Mouse (Mus musculus): ENCODE results near the gene Lrrc61. TPM values are rescaled to one million over a fixed set of nuclear protein-coding genes. Genes with fewer than 3 reads are reported as not detected.

Gene Lrrc61
- polyA plus RNA-seq (2012): not detected in 2 replicates

- TF ChIP-seq GATA1 (IDR thresholded peaks at IDR 0.05; ENCODE audit: low read length): no peak
Measured at GRCm38 (mm10) chr6:48554280-48555103, at the start of gene Lrrc61. TSS of gene Lrrc61 (plus strand) at chr6:48554796.

GRCm38 (mm10) chr6:48508087-48508486, 46.5 kb upstream of the Lrrc61 start:
- TF ChIP-seq GATA1 (IDR thresholded peaks at IDR 0.05; ENCODE audit: low read length): no peak

GRCm38 (mm10) chr6:48510426-48510825, 44.2 kb upstream of the Lrrc61 start:
- TF ChIP-seq GATA1 (IDR thresholded peaks at IDR 0.05; ENCODE audit: low read length): no peak

- TF ChIP-seq GATA1 (IDR thresholded peaks at IDR 0.05; ENCODE audit: low read length): no peak
Measured at GRCm38 (mm10) chr6:48511861-48512260, 42.7 kb upstream of the Lrrc61 start.

GRCm38 (mm10) chr6:48527901-48528300, 26.7 kb upstream of the Lrrc61 start:
- no peak for TF ChIP-seq GATA1 (IDR thresholded peaks at IDR 0.05; ENCODE audit: low read length)

- no peak for TF ChIP-seq GATA1 (IDR thresholded peaks at IDR 0.05; ENCODE audit: low read length)
Measured at GRCm38 (mm10) chr6:48529261-48529660, 25.3 kb upstream of the Lrrc61 start.

GRCm38 (mm10) chr6:48529871-48530440, 24.6 kb upstream of the Lrrc61 start:
- TF ChIP-seq GATA1 (IDR thresholded peaks at IDR 0.05; ENCODE audit: low read length): no peak

GRCm38 (mm10) chr6:48530862-48531261, 23.7 kb upstream of the Lrrc61 start:
- TF ChIP-seq GATA1 (IDR thresholded peaks at IDR 0.05; ENCODE audit: low read length): no peak

GRCm38 (mm10) chr6:48533475-48533874, 21.1 kb upstream of the Lrrc61 start:
- TF ChIP-seq GATA1 (IDR thresholded peaks at IDR 0.05; ENCODE audit: low read length): no peak

GRCm38 (mm10) chr6:48534913-48535312, 19.7 kb upstream of the Lrrc61 start:
- no peak for TF ChIP-seq GATA1 (IDR thresholded peaks at IDR 0.05; ENCODE audit: low read length)

GRCm38 (mm10) chr6:48536091-48536490, 18.5 kb upstream of the Lrrc61 start:
- TF ChIP-seq GATA1 (IDR thresholded peaks at IDR 0.05; ENCODE audit: low read length): no peak

GRCm38 (mm10) chr6:48537105-48537954, 17.3 kb upstream of the Lrrc61 start, which contains the start of gene Atp6v0e2:
TSS of gene Atp6v0e2 (plus strand) at chr6:48537615.
- TF ChIP-seq GATA1 (IDR thresholded peaks at IDR 0.05; ENCODE audit: low read length): no peak

GRCm38 (mm10) chr6:48538841-48539737, 15.5 kb upstream of the Lrrc61 start:
- no peak for TF ChIP-seq GATA1 (IDR thresholded peaks at IDR 0.05; ENCODE audit: low read length)

GRCm38 (mm10) chr6:48539860-48540259, 14.7 kb upstream of the Lrrc61 start:
- TF ChIP-seq GATA1 (IDR thresholded peaks at IDR 0.05; ENCODE audit: low read length): no peak

GRCm38 (mm10) chr6:48540721-48541120, 13.9 kb upstream of the Lrrc61 start:
- TF ChIP-seq GATA1 (IDR thresholded peaks at IDR 0.05; ENCODE audit: low read length): no peak
